Mouse (Mus musculus) NIH3T3 (cell line): ENCODE measurements around the gene Matn1.
A peak's percentile ranks its signal among the peaks of the same experiment; 100 is the strongest.

Experiments used
- DNase-seq: peaks from one replicate; pipeline ENCODE4 v3.0.0-alpha.2; 2012; ENCODE audit warnings: low read depth

The Matn1 gene

GRCm38 (mm10) chr4:130944112-130944511 lies at the start of gene Matn1:
Gene Matn1, plus strand, starts transcription at chr4:130944385.
- no peak for DNase-seq

GRCm38 (mm10) chr4:130895701-130896100 lies 48.5 kb upstream of the Matn1 start:
- DNase-seq, result no peak

GRCm38 (mm10) chr4:130896372-130896771 lies 47.8 kb upstream of the Matn1 start:
- peak; percentile 45 for DNase-seq

- no peak for DNase-seq
Measured at GRCm38 (mm10) chr4:130899383-130899781, 44.8 kb upstream of the Matn1 start.

- DNase-seq, result no peak
Measured at GRCm38 (mm10) chr4:130899782-130900427, 44.3 kb upstream of the Matn1 start.

- no peak for DNase-seq
Measured at GRCm38 (mm10) chr4:130900746-130901145, 43.4 kb upstream of the Matn1 start.

GRCm38 (mm10) chr4:130902289-130902781 lies 41.9 kb upstream of the Matn1 start:
- no peak for DNase-seq

GRCm38 (mm10) chr4:130905025-130905424 lies 39.2 kb upstream of the Matn1 start:
- DNase-seq, result no peak

GRCm38 (mm10) chr4:130905882-130906281 lies 38.3 kb upstream of the Matn1 start:
- DNase-seq, result no peak

GRCm38 (mm10) chr4:130906296-130906695 lies 37.9 kb upstream of the Matn1 start:
- peak; percentile 90 for DNase-seq

- DNase-seq, result no peak
Measured at GRCm38 (mm10) chr4:130907200-130908069, 36.8 kb upstream of the Matn1 start.

GRCm38 (mm10) chr4:130908133-130908532 lies 36.1 kb upstream of the Matn1 start:
- DNase-seq, result no peak

- DNase-seq, result no peak
Measured at GRCm38 (mm10) chr4:130909167-130909874, 34.9 kb upstream of the Matn1 start.

GRCm38 (mm10) chr4:130910666-130911065 lies 33.5 kb upstream of the Matn1 start:
- no peak for DNase-seq

GRCm38 (mm10) chr4:130912626-130913025 lies 31.6 kb upstream of the Matn1 start:
- DNase-seq, result no peak

- DNase-seq, result no peak
Measured at GRCm38 (mm10) chr4:130913077-130913476, 31.1 kb upstream of the Matn1 start, which contains the start of gene Laptm5. Gene Laptm5, plus strand, starts transcription at chr4:130913125.

GRCm38 (mm10) chr4:130913511-130913910 lies 30.7 kb upstream of the Matn1 start:
- DNase-seq, result no peak

- DNase-seq, result no peak
Measured at GRCm38 (mm10) chr4:130914011-130914410, 30.2 kb upstream of the Matn1 start.

GRCm38 (mm10) chr4:130914527-130914926 lies 29.7 kb upstream of the Matn1 start:
- no peak for DNase-seq

GRCm38 (mm10) chr4:130915006-130915667 lies 29.0 kb upstream of the Matn1 start:
- DNase-seq, result no peak

GRCm38 (mm10) chr4:130915668-130916035 lies 28.5 kb upstream of the Matn1 start:
- no peak for DNase-seq

GRCm38 (mm10) chr4:130916639-130917038 lies 27.5 kb upstream of the Matn1 start:
- DNase-seq, result no peak
